Mouse (Mus musculus) left cerebral cortex, postnatal 14 days (tissue): Measurements from ENCODE around the gene Tas2r143. TPM values are rescaled to one million over a fixed set of nuclear protein-coding genes. Genes with fewer than 3 reads are reported as not detected.

Experiments used
- DNase-seq, 2 experiments: peaks; one replicate each; pipeline ENCODE4 v3.0.0; 2021 to 2022; ENCODE audit warnings: low spot score in 2 of 2, mixed read lengths in 1 of 2
- intact Hi-C: fragments of 180-260 bp; cut with DNase I; formaldehyde crosslinking; loops from one replicate; pipeline ENCODE4 v1.15.1; 2025
- total RNA-seq, 2 experiments: library from RNA; stranded (reverse); gene quantifications; 2 replicates each; pipeline ENCODE4 v1.2.3; 2021

Gene Tas2r143
- total RNA-seq, 2 experiments from 2014 or later, result not detected

DNA sequence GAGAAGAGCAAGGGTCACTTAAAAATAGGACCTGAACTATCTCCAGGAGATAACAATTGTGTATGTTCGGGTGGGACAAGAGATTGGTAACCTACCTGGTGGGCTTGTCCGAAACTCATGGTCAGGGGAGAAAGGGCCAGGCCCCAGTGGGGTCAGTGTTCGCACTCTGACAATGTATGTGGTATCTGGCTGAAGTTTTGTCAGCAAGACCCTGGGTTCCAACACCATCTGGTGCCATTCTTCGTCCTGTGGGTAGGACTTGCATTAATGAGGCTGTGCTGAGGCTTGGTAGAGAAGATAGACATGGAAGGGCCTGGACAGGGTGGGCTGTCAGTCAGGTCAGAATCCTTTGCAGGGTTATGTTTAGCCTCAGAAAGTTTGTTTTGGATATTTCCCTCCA, 36.0 kb upstream of the Tas2r143 start:
- intact Hi-C loops, result no loop called here
- no peak for DNase-seq

DNA sequence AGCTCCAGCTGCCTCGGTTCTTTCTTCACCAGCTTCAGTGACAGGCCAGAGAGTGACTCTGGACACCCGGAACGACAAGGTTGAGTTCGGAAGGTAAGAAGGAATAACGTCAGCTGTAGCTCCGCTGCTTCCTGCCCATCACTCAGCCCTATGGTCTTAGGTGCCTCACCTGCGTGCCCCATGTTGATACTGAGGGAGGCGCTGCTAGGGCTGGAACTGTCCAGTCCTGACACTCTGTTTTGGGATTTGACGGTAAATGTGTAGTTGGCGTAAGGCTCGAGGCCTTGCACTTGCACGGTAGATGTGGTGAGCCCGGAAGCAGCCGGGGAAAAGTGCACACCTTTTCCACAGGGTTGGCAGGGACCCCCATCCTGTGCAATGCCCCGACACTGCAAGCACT, 35.4 kb upstream of the Tas2r143 start:
- intact Hi-C loops, result no loop called here
- no peak for DNase-seq

- intact Hi-C loops, result no loop called here
- DNase-seq, result no peak
Observed at GRCm38 (mm10) chr6:42365215-42365614, 34.8 kb upstream of the Tas2r143 start.

DNA sequence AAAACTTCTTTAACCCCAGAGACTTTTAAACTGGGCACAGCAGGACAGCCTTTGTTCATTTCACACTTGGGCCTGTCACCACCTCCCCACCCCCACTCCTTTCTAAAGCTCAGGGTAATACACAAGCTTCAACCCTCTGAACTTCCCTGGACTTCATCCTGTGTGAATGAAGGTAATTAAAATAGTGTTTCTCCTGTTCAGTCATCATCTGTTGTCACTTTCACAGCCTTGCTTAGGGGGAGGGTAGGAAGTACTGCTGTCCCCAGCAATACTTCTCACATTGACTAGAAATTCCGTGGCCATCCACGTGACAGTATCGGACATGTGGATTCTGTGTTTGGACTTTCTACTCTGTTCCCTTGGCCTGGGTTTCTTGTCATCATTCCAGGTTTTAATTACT, 30.2 kb upstream of the Tas2r143 start:
- intact Hi-C loops, result no loop called here
- no peak for DNase-seq

- intact Hi-C loops, result no loop called here
- DNase-seq, result no peak
Observed at GRCm38 (mm10) chr6:42370630-42371363, 29.2 kb upstream of the Tas2r143 start.

DNA sequence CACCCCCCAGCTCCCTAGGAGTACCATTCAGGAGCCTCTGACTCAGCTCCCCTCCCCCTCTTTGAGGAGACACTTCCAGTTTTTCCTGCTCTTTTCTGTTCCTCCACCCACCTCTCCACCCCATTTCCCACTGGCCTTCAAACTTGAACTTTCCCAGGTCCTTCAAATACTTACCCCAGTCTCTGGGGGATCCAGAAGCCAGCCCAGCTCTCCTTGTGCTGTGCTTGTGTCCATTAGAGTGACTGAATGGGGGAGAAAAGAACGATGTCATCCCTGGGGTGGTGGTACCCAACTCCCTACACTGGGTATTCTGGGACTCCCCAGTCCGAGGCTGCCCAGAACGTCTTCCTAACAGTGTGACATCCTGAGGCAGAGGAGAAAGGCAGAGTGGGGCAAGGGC, 28.0 kb upstream of the Tas2r143 start:
- no peak for DNase-seq
- intact Hi-C loops, result no loop called here

DNA sequence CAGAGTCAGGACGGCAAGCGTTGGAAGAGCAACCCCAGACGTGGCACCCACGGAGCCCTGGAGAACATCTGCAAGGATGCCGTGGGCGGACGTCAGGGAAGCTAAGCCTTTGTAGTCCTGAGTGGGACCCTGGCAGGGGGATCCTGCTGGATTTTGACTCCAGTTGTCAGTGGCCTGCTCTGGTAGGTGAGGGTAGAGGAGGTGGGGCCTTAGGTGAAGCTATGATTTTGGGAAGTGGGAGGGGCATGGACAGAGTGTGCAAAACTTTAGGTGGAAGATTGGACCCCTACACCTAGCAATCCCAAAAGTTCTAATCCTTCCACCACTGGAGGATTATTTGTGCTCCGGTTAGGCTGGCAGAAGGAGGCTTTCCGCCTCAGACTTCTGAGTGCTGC, 27.6 kb upstream of the Tas2r143 start:
- intact Hi-C loops, result no loop called here
- DNase-seq, result no peak

- DNase-seq, result peak; percentile 58 to 62
Observed at GRCm38 (mm10) chr6:42372816-42373547, 27.1 kb upstream of the Tas2r143 start, which contains the start of gene Epha1. Gene Epha1 (minus strand): TSS chr6:42373268.

DNA sequence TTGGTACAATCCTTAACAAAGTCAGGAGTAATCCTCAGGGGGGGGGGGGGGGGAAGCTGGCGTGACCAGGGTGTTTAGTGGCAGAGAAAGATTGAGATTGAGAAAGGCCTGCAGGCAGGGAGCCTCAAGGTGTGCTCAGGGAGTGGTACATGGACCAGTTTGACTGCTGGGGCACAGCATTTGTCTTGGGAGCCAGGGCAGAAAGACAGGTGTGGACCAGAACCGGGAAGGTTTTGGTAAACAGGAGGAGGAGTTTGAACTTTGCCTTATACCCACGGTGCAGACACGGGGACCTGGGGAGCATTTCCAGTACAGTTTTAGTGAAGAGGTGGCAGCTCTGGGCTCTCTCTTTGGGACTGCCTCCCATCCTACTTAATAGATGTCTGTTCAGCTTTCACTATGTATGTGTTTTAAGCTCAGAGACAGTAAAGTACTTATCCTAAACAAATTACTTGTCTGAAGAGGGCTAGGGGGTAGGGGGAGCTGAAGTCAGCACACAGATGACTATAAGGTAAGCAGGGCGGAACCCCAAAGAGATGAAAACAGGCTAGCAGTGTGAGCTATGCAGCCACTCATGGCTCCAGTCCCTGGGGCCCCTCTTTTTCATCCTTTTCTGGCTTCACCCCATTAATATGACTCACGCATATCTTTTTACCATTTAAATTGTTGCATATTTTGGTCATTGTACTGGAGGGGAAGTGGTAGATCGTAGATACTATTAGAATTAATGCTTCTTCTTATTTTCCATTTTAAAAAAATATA, 26.2 kb upstream of the Tas2r143 start:
- DNase-seq, result no peak
- intact Hi-C loops, result no loop called here

More at GRCm38 (mm10) chr6:42372816-42373547, 27.1 kb upstream of the Tas2r143 start, which contains the start of gene Epha1:
- intact Hi-C loops, result no loop called here

DNA sequence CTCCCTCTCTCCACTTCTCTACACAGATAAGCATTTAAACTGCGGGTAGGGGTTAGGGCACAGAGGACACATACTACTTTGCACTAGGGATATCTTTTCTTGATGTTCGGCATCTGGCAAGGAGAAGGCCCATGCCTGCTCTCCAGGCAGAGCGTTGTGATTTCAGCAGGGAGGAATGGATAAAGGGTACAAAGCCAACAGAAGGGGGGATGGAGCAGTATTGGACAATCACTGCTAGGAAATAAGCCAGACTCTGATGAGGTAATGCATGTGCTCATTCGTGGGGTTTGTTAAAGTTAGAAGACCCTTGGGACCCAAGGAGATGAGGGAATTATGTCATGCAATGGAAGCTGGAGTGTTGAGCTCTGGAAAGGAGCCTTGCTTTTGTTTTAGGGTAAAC, 25.3 kb upstream of the Tas2r143 start:
- intact Hi-C loops, result no loop called here
- no peak for DNase-seq

- no peak for DNase-seq
- intact Hi-C loops, result no loop called here
Observed at GRCm38 (mm10) chr6:42375131-42375530, 24.9 kb upstream of the Tas2r143 start.

DNA sequence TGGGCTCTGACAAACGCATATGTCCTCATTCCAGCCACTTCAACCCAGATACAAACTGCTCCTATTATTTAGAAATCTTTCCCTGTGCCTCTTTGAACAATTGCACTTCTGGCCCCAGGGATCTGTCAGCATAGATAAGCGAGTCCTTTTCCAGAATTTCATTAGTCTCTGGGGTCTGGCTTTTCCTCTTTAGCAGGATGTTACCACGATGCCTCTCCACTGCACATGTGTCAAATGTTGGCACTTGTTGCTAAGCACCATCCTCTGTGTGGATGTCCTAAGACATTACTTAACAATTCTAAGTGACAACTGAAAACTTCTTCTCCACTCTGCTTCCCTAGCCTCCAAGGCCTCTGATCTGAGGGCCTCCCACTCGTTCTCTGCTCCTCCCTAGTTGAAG, 24.0 kb upstream of the Tas2r143 start:
- intact Hi-C loops, result no loop called here
- DNase-seq, result no peak

DNA sequence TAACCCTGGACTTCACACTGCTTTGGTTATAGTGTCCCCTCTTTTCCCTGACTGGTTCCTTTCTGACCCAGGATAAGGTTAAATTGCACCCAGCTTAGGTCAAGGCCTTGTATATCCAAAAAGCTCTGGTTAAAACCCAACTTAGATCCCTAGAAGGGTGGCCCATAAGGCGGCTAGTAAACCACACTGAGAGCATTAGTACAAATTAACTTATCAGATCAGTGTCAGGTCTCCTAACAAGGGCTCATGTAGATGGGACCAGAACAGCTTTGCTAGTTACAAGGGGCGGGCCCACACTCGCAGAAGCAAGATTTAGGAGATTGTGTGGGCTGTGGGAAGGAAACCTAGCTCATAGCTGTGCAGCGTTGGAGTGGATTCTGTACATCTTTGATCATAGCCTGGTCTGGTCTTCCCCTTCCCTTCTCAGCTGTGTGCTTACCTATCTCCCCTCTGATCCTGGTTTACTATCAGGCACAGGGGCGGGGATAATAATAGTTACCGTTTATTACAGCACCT, 23.5 kb upstream of the Tas2r143 start:
- intact Hi-C loops, result no loop called here
- no peak for DNase-seq

- intact Hi-C loops, result no loop called here
- DNase-seq, result no peak
Observed at GRCm38 (mm10) chr6:42377280-42377679, 22.8 kb upstream of the Tas2r143 start.

GRCm38 (mm10) chr6:42379551-42379950, 20.5 kb upstream of the Tas2r143 start:
- intact Hi-C loops, result no loop called here
- DNase-seq, result no peak

DNA sequence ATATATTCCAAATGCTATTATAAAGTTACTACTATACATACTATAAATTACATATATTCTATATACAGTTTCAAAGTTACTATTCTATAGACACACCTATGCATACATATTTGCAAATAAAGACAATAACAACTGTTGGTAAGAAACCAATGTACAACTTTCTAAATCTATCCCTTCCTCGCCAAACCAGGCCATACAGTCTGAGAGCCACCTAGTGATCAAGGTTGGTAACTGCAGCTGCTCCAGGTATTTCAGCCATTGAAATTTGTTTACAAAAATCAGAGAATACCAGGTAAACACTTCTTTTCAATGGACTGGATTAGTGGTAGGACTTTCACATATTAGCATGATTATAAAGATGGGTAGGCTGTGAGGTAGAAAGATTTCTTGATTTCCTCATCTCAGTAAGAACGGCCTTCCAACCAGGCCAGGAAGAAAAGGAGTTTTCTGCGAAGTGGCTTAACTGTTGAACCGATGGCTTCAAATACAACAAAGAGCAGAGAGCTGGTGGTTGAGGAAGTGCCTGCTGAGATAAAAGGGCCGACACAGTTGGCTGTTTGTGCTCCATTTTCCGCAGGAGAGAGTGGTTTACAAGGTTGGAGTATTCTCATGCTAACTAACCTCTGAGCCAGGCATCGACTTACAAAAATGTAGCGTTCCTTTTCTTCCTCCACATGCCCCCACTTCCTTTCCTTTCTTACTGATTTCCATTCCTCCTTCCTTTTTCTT, 19.5 kb upstream of the Tas2r143 start:
- peak in 1 of 2 experiments; percentile 43 for DNase-seq
- intact Hi-C loops, result loop anchor here (5.0 kb wide), 1 partner anchor 33 kb away; the partner anchor contains the start of gene Zyx

- DNase-seq, result no peak
- intact Hi-C loops, result loop anchor here (5.0 kb wide), 1 partner anchor 34 kb away; the partner anchor contains the start of gene Zyx
Observed at GRCm38 (mm10) chr6:42381221-42381620, 18.8 kb upstream of the Tas2r143 start.

- intact Hi-C loops, result loop anchor here (5.0 kb wide), 1 partner anchor 35 kb away; the partner anchor contains the start of gene Zyx
- no peak for DNase-seq
Observed at GRCm38 (mm10) chr6:42381916-42382381, 18.1 kb upstream of the Tas2r143 start.

GRCm38 (mm10) chr6:42383360-42383759, 16.7 kb upstream of the Tas2r143 start:
- intact Hi-C loops, result loop anchor here (5.0 kb wide), 1 partner anchor 36 kb away; the partner anchor contains the start of gene Zyx
- no peak for DNase-seq
